Mouse (Mus musculus): ENCODE measurements around the gene Gpr19. TPM values are rescaled to one million over a fixed set of nuclear protein-coding genes. Genes with fewer than 3 reads are reported as not detected.

Gene Gpr19
- polyA plus RNA-seq, 1 experiment, result 39.2 TPM

- no peak for TF ChIP-seq POLR2A (IDR thresholded peaks at IDR 0.05; ENCODE audit: borderline replicate concordance, extremely low read depth, insufficient read depth, insufficient read length, poor library complexity, severe bottlenecking)
- no peak for TF ChIP-seq CTCF (IDR thresholded peaks at IDR 0.05; ENCODE audit: borderline replicate concordance, extremely low read depth, insufficient read depth, insufficient read length)
- no peak for DNase-seq (ENCODE audit: low read depth)
These were observed 32.3 kb downstream of the Gpr19 start for GRCm38 (mm10) chr6:134866113-134866512.

- peak; percentile 98 for DNase-seq (ENCODE audit: low read depth)
- TF ChIP-seq POLR2A (IDR thresholded peaks at IDR 0.05; ENCODE audit: borderline replicate concordance, extremely low read depth, insufficient read depth, insufficient read length, poor library complexity, severe bottlenecking), result no peak
- TF ChIP-seq CTCF (IDR thresholded peaks at IDR 0.05; ENCODE audit: borderline replicate concordance, extremely low read depth, insufficient read depth, insufficient read length), result peak; percentile 100
These were observed 35.2 kb downstream of the Gpr19 start for GRCm38 (mm10) chr6:134863146-134863545.

- DNase-seq (ENCODE audit: low read depth), result peak; percentile 87
- TF ChIP-seq POLR2A (IDR thresholded peaks at IDR 0.05; ENCODE audit: borderline replicate concordance, extremely low read depth, insufficient read depth, insufficient read length, poor library complexity, severe bottlenecking), result no peak
- no peak for TF ChIP-seq CTCF (IDR thresholded peaks at IDR 0.05; ENCODE audit: borderline replicate concordance, extremely low read depth, insufficient read depth, insufficient read length)
These were observed 35.7 kb downstream of the Gpr19 start for GRCm38 (mm10) chr6:134862671-134863104.

GRCm38 (mm10) chr6:134861386-134861785 lies 37.0 kb downstream of the Gpr19 start:
- no peak for DNase-seq (ENCODE audit: low read depth)
- TF ChIP-seq POLR2A (IDR thresholded peaks at IDR 0.05; ENCODE audit: borderline replicate concordance, extremely low read depth, insufficient read depth, insufficient read length, poor library complexity, severe bottlenecking) (no peak), CTCF (IDR thresholded peaks at IDR 0.05; ENCODE audit: borderline replicate concordance, extremely low read depth, insufficient read depth, insufficient read length) (no peak)

GRCm38 (mm10) chr6:134860275-134860674 lies 38.1 kb downstream of the Gpr19 start:
- no peak for DNase-seq (ENCODE audit: low read depth)
- TF ChIP-seq CTCF (IDR thresholded peaks at IDR 0.05; ENCODE audit: borderline replicate concordance, extremely low read depth, insufficient read depth, insufficient read length) (no peak), POLR2A (IDR thresholded peaks at IDR 0.05; ENCODE audit: borderline replicate concordance, extremely low read depth, insufficient read depth, insufficient read length, poor library complexity, severe bottlenecking) (no peak)

- TF ChIP-seq POLR2A (IDR thresholded peaks at IDR 0.05; ENCODE audit: borderline replicate concordance, extremely low read depth, insufficient read depth, insufficient read length, poor library complexity, severe bottlenecking), result no peak
- no peak for TF ChIP-seq CTCF (IDR thresholded peaks at IDR 0.05; ENCODE audit: borderline replicate concordance, extremely low read depth, insufficient read depth, insufficient read length)
- DNase-seq (ENCODE audit: low read depth), result no peak
These were observed 39.4 kb downstream of the Gpr19 start for GRCm38 (mm10) chr6:134859021-134859420.

GRCm38 (mm10) chr6:134855926-134856325 lies 42.5 kb downstream of the Gpr19 start:
- no peak for DNase-seq (ENCODE audit: low read depth)
- TF ChIP-seq POLR2A (IDR thresholded peaks at IDR 0.05; ENCODE audit: borderline replicate concordance, extremely low read depth, insufficient read depth, insufficient read length, poor library complexity, severe bottlenecking) (no peak), CTCF (IDR thresholded peaks at IDR 0.05; ENCODE audit: borderline replicate concordance, extremely low read depth, insufficient read depth, insufficient read length) (no peak)

GRCm38 (mm10) chr6:134854782-134855181 lies 43.6 kb downstream of the Gpr19 start:
- DNase-seq (ENCODE audit: low read depth), result no peak
- TF ChIP-seq POLR2A (IDR thresholded peaks at IDR 0.05; ENCODE audit: borderline replicate concordance, extremely low read depth, insufficient read depth, insufficient read length, poor library complexity, severe bottlenecking) (no peak), CTCF (IDR thresholded peaks at IDR 0.05; ENCODE audit: borderline replicate concordance, extremely low read depth, insufficient read depth, insufficient read length) (no peak)

GRCm38 (mm10) chr6:134849985-134850384 lies 48.4 kb downstream of the Gpr19 start:
- DNase-seq (ENCODE audit: low read depth), result no peak
- TF ChIP-seq CTCF (IDR thresholded peaks at IDR 0.05; ENCODE audit: borderline replicate concordance, extremely low read depth, insufficient read depth, insufficient read length) (no peak), POLR2A (IDR thresholded peaks at IDR 0.05; ENCODE audit: borderline replicate concordance, extremely low read depth, insufficient read depth, insufficient read length, poor library complexity, severe bottlenecking) (no peak)

- no peak for DNase-seq (ENCODE audit: low read depth)
- no peak for TF ChIP-seq POLR2A (IDR thresholded peaks at IDR 0.05; ENCODE audit: borderline replicate concordance, extremely low read depth, insufficient read depth, insufficient read length, poor library complexity, severe bottlenecking)
- no peak for TF ChIP-seq CTCF (IDR thresholded peaks at IDR 0.05; ENCODE audit: borderline replicate concordance, extremely low read depth, insufficient read depth, insufficient read length)
These were observed 48.9 kb downstream of the Gpr19 start for GRCm38 (mm10) chr6:134849461-134849860.

GRCm38 (mm10) chr6:134848197-134848890 lies 50.0 kb downstream of the Gpr19 start:
- DNase-seq (ENCODE audit: low read depth), result peak; percentile 68
- no peak for TF ChIP-seq POLR2A (IDR thresholded peaks at IDR 0.05; ENCODE audit: borderline replicate concordance, extremely low read depth, insufficient read depth, insufficient read length, poor library complexity, severe bottlenecking)
- peak; percentile 48; the same call in 1 of the 2 replicates for TF ChIP-seq CTCF (IDR thresholded peaks at IDR 0.05; ENCODE audit: borderline replicate concordance, extremely low read depth, insufficient read depth, insufficient read length)

- no peak for DNase-seq (ENCODE audit: low read depth)
- no peak for TF ChIP-seq POLR2A (IDR thresholded peaks at IDR 0.05; ENCODE audit: borderline replicate concordance, extremely low read depth, insufficient read depth, insufficient read length, poor library complexity, severe bottlenecking)
- no peak for TF ChIP-seq CTCF (IDR thresholded peaks at IDR 0.05; ENCODE audit: borderline replicate concordance, extremely low read depth, insufficient read depth, insufficient read length)
These were observed 50.8 kb downstream of the Gpr19 start for GRCm38 (mm10) chr6:134847550-134847949.
